Mouse (Mus musculus) olfactory bulb, adult 2 months (tissue): ENCODE data around the gene Parp8.

Experiments
- CTCF ChIP-seq: fragments of 200-500 bp; IDR thresholded peaks from 2 replicates; pipeline ENCODE4 v1.5.1; 2012; ENCODE audit warnings: low read depth, mild to moderate bottlenecking, low read length, moderate library complexity; ENCODE audit not compliant: insufficient read depth
- POLR2A ChIP-seq: fragments of 200-500 bp; IDR thresholded peaks from 2 replicates; pipeline ENCODE4 v1.6.1; 2012; ENCODE audit warnings: mild to moderate bottlenecking, low read depth, low read length, moderate library complexity; ENCODE audit not compliant: insufficient read depth

DNA sequence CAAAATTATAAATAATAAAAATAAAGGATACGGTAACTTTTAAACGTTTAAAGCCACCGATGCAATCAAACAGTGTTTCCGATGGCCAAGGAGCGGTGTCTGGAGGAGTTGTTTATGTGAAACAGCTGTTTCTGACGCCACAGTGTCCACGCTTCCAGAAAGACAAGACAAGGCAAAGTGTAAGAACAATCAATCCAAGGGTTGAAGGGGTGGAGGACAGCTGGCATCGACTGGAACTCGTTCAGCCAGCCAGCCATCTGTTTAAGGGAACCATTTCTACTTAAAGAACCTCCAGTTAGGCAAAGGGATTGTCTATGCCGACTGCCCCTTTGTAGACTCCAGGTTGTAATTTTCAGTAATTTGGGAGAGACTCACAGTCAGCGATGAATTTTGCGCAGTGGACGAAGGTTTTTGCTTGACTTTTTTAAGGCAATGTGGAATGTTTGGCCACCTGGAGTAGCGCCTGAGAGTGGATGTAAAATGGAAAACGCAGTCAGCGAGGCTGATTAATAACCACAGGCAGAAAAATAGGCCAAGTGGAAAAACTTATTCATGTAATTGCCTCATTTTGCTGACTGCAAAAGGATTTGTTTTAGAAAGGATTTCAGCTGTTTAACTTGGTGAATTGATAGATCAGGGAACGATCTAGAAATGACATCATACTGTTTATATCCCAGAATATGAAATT, 37.4 kb upstream of the Parp8 start:
- TF ChIP-seq CTCF (no peak), POLR2A (no peak)
